Mouse (Mus musculus) adipocyte (in vitro differentiated cells): ENCODE results near the gene Defa33.
"Not testable (repeated sequence)": the region's sequence is repeated elsewhere in the genome, so short reads cannot be mapped to it uniquely, and the experiment has no call there.

ENCODE experiments used
- DNase-seq: peaks from one replicate; pipeline ENCODE4 v3.0.0-alpha.2; 2016; ENCODE audit warnings: low spot score

Gene Defa33

DNA sequence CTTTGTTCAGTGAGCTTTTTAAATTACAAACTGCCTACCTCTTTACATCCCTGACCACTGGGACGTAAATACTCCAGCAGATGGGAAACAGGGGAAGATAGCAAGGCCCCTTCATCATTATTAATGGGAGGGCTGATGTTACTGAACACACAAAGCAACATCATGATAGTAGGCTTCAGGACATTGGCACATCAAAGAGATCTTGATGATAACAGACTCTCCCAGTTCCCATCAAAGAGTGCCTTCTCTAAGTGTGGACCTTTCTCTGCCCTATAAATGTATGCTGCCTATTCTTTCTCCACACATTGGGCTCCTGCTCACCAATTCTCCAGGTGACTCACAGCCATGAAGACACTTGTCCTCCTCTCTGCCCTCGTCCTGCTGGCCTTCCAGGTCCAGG, at the start of gene Defa33:
TSS of gene Defa33 (plus strand) at position 301 of the 400 bp plus-strand sequence.
- not testable (repeated sequence) for DNase-seq

DNA sequence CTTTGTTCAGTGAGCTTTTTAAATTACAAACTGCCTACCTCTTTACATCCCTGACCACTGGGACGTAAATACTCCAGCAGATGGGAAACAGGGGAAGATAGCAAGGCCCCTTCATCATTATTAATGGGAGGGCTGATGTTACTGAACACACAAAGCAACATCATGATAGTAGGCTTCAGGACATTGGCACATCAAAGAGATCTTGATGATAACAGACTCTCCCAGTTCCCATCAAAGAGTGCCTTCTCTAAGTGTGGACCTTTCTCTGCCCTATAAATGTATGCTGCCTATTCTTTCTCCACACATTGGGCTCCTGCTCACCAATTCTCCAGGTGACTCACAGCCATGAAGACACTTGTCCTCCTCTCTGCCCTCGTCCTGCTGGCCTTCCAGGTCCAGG, 13.4 kb upstream of the Defa33 start, which contains the start of gene Defa2:
TSS of gene Defa2 (plus strand) at position 301 of the 400 bp plus-strand sequence.
- not testable (repeated sequence) for DNase-seq

DNA sequence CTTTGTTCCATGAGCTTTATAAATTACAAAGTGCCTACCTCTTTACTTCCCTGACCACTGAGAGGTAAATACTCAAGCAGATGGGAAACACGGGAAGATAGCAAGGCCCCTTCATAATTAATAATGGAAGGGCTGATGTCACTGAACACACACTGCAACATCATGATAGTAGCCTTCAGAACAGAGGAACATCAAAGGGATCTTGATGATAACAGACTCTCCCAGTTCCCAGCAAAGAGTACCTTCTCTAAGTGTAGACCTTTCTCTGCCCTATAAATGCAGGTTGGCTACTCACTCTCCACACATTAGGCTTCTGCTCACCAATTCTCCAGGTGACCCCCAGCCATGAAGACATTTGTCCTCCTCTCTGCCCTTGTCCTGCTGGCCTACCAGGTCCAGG, 35.5 kb downstream of the Defa33 start, which contains the start of gene Defa36:
TSS of gene Defa36 (plus strand) at position 301 of the 400 bp plus-strand sequence.
- not testable (repeated sequence) for DNase-seq
